Comparison of ENCODE assay signal across 8 mouse cellular contexts in genomic region chr4:118359211-118359895, GRCm38 (mm10). TPM values are rescaled to one million over a fixed set of nuclear protein-coding genes. Genes with fewer than 3 reads are reported as not detected.
DNase-seq lines count a peak whose midpoint lies in the region; ATAC-seq and TF ChIP-seq lines count a peak whose summit lies in the region.

No protein-coding gene starts in this region.

- H3K27ac ChIP-seq in kidney, adult 2 months (ENCODE audit: insufficient read depth, low read depth, low read length), result peak overlapping the region; percentile 41
- peak overlapping the region; percentile 33; the same call in 1 of the 2 replicates for H3K27ac ChIP-seq in cortical plate, adult 2 months (ENCODE audit: insufficient read depth, low read length)
- H3K27ac ChIP-seq in intestine, embryonic 15.5 days, result peak overlapping the region; percentile 90

- no peak for TF ChIP-seq POLR2A in kidney, adult 2 months (IDR thresholded peaks at IDR 0.05; ENCODE audit: low read depth, low read length)
- TF ChIP-seq POLR2A in cortical plate, adult 2 months (IDR thresholded peaks at IDR 0.05; ENCODE audit: extremely low read depth, insufficient read depth, low read length), result no peak

- no peaks in the 10 kb centered on the region for H3K36me3 ChIP-seq in kidney, adult 2 months (ENCODE audit: control insufficient read depth, insufficient read depth, low read length)
- peaks cover 8% of the 10 kb centered on the region; the same call in 1 of the 2 replicates for H3K36me3 ChIP-seq in intestine, embryonic 15.5 days

- peak overlapping the region; percentile 82 for H3K9ac ChIP-seq in intestine, embryonic 15.5 days

- no peak for DNase-seq in kidney, adult 2 months
- DNase-seq in kidney, adult 18-20 months, result no peak
- DNase-seq in naive thymus-derived CD4-positive, alpha-beta T cell, adult 2 months (ENCODE audit: low read depth), result peak; percentile 40
- no peak for DNase-seq in gastrocnemius, postnatal 36 days
- DNase-seq in yolk sac, embryonic 10.5 days (ENCODE audit: low spot score), result no peak
- DNase-seq in layer of hippocampus, adult 11-12 months (ENCODE audit: low spot score), result no peak

- peak; percentile 61 for ATAC-seq in intestine, embryonic 15.5 days

- TF ChIP-seq CTCF in kidney, adult 2 months (conservative IDR thresholded peaks at IDR 0.05; ENCODE audit: insufficient read depth, insufficient read length, low read depth, low read length), result no peak
- no peak for TF ChIP-seq CTCF in cortical plate, adult 2 months (IDR thresholded peaks at IDR 0.05; ENCODE audit: extremely low read depth, insufficient read depth, low read length)

- H3K4me1 ChIP-seq in kidney, adult 2 months (ENCODE audit: control insufficient read depth, insufficient read depth, low read length), result peaks cover 16% of the 10 kb centered on the region; the same call in 1 of the 2 replicates
- H3K4me1 ChIP-seq in cortical plate, adult 2 months (ENCODE audit: control insufficient read depth, insufficient read depth, low read length), result no peaks in the 10 kb centered on the region
- H3K4me1 ChIP-seq in intestine, embryonic 15.5 days (replicated peaks), result peaks cover 12% of the 10 kb centered on the region; the same call in 1 of the 2 replicates

- WGBS in kidney, adult 2 months, result 14% methylated on average over 21 of the region's 21 CpGs
- 13% methylated on average over 21 of the region's 21 CpGs for WGBS in intestine, embryonic 15.5 days

- H3K4me2 ChIP-seq in intestine, embryonic 15.5 days (replicated peaks), result peak overlapping the region; percentile 89

- H3K9me3 ChIP-seq in intestine, embryonic 15.5 days, result no peaks in the 10 kb centered on the region

- H3K27me3 ChIP-seq in kidney, adult 2 months (replicated peaks; ENCODE audit: control insufficient read depth, insufficient read depth, low read length), result no peaks in the 10 kb centered on the region
- no peaks in the 10 kb centered on the region for H3K27me3 ChIP-seq in intestine, embryonic 15.5 days (replicated peaks)

- peak overlapping the region; percentile 80 for H3K4me3 ChIP-seq in kidney, adult 2 months (ENCODE audit: insufficient read depth, low read depth, low read length)
- peak overlapping the region; percentile 33 for H3K4me3 ChIP-seq in cortical plate, adult 2 months (ENCODE audit: insufficient read depth, low read length)
- peak overlapping the region; percentile 63 for H3K4me3 ChIP-seq in intestine, embryonic 15.5 days (replicated peaks)

- intact Hi-C loops in gastrocnemius, postnatal 36 days (cut with DNase I), result no loop called here

RNA-seq across cellular contexts. Expression of gene Szt2, which starts 49.7 kb away (rescaled TPM):
- 20.1 and 23.7 TPM in 2 replicates for polyA plus RNA-seq in kidney, adult 2 months (2012; rRNA removed)
- 33.4 and 38.6 TPM in 2 replicates for polyA plus RNA-seq in cortical plate, adult 2 months (2012; rRNA removed)
- 4.4 and 5.1 TPM in 2 replicates for polyA plus RNA-seq in intestine, embryonic 15.5 days (2015; fragmentation: Nextera tagmentation; extraction: Ambion mirVana)
- 1 to 10 TPM; 5.7 to 6.5 TPM for total RNA-seq in gastrocnemius, postnatal 36 days (2021)

RNA-seq across cellular contexts. Expression of gene Med8, which starts 49.8 kb away (rescaled TPM):
- 27.6 and 31.0 TPM in 2 replicates for polyA plus RNA-seq in kidney, adult 2 months (2012; rRNA removed)
- 58.6 and 59.8 TPM in 2 replicates for polyA plus RNA-seq in cortical plate, adult 2 months (2012; rRNA removed)
- 102 and 103 TPM in 2 replicates for polyA plus RNA-seq in intestine, embryonic 15.5 days (2015; fragmentation: Nextera tagmentation; extraction: Ambion mirVana)
- total RNA-seq in gastrocnemius, postnatal 36 days (2021), result 10 to 100 TPM; 36.3 to 37.8 TPM

Comparison
In these comparisons a context has a peak if more than half of its experiments do, and no peak if none do; other contexts are left out.
1. H3K27ac ChIP-seq: peak in every context shown above with its lines; median percentile 90 in intestine, embryonic 15.5 days; 41 in kidney, adult 2 months; 33 in cortical plate, adult 2 months.